Mouse (Mus musculus) kidney, adult 11 months (tissue): ENCODE measurements around the gene Cpeb3.
"Not testable (repeated sequence)": the region's sequence is repeated elsewhere in the genome, so short reads cannot be mapped to it uniquely, and the experiment has no call there.

ENCODE experiments used
- DNase-seq: peaks from one replicate; pipeline ENCODE4 v3.0.0; 2022

The Cpeb3 gene

DNA sequence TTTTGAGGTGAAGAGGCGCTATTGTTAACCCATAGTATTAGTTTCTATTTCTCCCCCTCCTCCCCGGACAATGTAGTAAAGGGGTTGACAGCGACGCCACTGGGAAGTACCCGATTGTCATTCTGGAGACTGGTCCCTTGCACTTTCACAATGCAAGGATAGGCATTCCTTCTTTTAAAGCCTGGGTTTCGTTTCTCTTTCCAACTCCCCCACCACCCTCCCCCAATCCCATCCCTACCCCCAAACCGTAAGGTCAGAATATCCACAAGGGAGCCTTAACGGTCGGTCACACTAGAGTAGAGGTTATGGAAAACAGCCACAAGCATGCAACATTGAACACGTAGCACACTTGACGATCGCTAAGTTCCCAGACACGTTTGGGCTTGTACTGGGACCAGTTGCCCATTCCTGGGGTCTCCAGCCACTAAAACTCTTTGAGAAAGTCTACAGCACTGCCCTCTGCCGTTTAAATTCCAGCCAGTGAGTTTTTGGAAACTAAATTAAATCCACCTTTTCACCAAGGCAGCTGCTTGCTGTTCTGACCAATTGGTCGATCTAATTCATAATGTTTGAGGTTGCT, at the start of gene Cpeb3:
TSS of gene Cpeb3 (minus strand) at position 426 of the 580 bp plus-strand sequence.
- peak; percentile 43 for DNase-seq

DNA sequence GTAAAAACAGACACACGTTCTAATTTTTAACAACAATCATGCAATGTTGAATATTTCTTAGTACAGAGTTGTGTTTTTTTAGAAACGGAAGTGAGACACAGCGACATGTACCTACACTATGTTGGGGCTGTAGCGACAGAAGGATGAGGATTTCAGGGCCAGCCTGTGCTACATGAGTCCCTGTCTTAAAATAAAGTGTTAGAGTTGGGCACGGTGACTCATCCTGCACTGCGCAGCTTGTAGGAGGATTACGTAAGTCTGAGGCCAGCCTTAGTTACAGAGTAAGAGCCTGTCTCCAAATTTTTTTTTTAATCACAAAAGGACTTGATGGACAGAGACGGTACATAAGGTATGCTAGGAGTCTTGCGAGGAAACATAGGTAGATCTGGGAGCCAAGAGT, 46.9 kb upstream of the Cpeb3 start:
- no peak for DNase-seq

DNA sequence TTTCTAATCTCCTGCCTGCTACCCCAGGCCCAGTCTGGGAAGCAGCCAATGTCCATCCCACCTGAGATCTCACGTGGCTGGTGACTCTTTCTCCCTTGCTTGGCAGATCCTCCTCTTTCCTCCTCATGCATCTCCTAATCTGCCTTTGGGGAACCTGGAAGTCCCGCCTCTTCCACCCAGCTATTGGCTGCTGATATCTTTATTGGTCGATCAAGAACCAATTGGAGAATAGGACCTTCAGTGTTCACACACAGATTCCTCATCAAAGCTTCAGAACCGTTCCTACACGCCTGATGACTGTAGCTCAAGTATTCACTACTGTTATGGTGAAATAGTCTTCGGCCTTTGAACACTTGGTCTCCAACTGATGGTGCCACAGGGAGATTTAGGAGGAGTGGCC, 43.7 kb upstream of the Cpeb3 start:
- DNase-seq = no peak

DNA sequence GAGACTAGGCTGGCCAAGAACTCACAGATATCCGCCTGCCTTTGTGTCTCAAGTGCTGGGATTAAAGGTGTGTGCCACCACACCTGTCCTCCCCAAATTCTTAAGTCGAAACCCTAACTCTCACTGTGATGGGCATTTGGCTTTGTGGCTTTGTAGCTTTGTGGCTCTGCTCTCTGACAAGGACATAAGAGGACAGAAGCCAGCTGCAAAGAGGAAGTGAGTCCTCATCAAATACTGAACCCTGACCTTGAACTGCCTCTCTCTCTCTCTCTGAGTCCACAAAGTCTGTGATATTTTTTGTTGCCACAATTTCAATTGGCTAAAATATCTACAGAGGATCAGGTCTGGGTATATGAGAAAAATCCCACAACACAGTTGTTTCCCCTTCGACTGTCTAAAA, 39.8 kb upstream of the Cpeb3 start:
- no peak for DNase-seq

DNA sequence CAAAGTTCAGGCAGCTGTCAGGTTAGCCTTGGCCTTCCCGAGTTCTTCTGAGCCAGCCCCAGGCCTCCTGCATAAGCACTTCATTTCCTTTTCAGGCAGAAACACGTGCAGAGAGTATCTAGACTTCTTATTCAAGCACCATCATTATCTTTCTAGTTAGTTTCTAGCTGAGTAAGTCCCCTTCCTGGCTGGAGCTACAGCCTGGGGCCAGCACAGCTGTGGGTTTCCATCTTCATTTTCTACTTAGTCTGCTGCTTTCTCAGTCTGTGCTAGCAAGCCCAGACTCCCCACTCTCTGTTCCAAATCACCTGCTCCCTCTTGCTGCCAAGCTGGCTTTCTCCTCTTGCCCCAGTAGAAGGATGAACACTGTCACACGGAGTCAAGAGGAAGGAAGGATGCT, 38.5 kb upstream of the Cpeb3 start:
- no peak for DNase-seq

DNA sequence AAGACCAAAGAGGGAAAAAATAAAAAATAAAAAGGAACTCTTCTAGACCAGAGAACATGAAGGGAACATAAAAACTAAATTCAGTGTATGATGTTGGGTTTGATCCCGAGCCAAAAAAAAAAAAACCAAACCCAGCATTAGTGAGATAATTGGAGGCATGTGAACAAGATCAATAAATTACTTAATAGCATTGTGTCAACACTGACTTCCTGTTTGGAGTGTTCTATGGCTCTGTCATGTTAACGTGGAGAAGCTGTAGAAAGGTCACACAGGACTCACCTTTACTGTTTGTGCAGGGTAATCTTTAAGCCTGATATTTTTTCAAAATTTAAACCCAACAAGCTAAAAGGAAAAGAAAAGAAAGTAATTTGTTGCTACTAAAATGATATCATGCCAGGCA, 34.3 kb upstream of the Cpeb3 start:
- no peak for DNase-seq

DNA sequence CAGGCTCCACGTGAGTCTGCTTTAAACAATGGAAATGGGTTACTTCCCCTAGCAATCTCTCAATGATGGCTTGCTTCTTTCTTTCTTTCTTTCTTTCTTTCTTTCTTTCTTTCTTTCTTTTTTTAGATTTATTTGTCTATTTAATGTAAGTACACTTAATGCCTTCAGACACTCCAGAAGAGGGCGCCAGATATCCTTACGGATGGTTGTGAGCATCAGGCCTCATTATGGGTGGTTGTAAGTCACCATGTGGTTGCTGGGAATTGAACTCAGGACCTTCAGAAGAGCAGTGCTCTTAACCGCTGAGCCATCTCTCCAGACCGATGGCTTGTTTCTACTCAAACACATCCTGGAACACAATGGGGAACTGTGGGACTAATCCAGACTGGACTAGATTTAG, 32.8 kb upstream of the Cpeb3 start:
- DNase-seq = no peak

DNA sequence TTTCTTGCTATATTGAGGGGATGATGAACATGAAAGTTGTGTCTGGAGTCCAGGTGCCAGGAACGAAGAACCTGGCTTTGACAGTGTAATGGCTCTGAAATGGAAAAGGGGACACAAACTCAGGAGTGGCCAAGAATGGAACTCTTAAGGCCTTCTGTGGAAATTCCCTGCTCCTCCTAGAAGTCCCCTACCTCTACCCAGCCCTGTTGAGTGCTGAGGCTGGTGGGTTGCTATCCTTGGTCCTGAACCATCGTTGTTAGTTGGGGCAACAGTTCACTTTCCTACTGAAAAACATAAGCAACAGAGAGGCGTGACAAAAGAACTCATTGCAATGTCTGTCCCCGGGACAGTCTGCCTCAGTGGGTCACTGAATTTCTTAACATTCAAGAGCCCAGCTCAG, 30.7 kb upstream of the Cpeb3 start:
- no peak for DNase-seq

DNA sequence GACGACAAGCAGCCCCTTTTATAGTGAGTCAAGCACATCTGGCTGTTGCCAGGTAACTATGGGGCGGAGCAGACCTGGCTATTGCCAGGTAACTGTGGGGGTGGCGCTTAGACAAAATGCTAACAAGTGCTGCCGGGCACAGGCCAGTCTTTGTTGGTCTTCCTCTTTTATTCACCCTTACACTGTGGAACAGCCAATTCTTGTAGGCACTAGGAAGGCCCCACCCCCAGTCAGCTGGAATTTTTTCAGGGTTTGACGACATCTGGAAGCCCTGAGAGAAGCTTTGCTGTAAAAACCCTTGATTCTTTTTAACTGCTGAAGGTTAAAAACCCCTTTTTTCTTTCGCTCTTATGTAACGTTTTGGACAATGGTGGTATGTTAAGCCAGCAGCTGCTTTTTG, 30.2 kb upstream of the Cpeb3 start:
- DNase-seq = no peak

DNA sequence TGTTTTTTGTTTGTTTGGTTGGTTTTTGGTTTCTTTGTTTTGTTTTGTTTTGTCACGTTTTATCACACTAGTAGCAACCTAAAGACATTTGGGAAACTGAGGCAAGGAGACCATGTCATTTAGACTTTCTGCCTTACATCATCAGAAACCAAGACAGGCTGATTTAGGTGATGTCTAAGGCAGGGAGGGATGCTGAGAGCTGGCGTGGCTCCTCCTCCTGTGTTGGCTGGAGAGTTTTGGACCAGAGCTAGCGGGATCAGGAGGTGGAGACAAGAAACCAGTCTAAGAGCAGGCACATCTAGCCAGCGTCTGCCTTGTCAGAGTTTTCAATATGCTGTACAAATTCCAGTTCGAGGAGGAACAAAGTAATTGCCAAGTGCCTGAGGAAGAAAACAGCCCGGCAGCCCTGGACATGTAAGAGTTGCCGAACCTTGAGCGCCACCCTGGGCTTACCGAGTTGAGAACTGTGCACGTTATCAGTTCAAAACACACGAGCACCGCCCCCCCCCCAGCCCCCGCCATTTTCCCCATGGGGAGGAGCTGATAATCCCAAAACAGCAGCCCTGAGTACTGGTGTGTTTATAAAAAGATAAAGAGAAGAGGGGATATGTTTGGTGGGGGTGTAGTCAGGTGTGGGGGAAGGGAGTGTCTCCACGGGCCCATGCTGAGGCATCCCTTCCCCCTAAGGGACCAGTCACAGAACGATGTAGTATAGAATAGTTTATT, 29.5 kb upstream of the Cpeb3 start:
- no peak for DNase-seq

DNA sequence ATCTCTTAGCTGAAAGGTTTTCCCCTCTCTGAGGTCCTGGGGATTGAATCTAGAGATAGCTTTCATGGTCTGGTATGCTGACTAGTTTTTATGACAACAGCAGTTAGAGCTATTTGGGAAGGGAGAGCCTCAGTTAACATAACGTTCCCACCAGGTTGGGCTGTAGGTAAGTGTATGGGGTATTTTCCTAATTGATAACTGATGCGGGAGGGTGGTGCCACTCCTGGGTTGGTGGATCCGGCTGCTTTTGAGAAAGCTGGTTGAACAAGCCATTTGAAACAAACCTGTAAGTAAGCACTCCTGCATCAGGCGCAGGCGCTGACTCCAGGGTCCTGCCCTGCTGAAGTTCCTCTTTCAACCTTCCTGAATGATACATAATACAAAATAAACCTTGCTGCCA, 28.9 kb upstream of the Cpeb3 start:
- no peak for DNase-seq

DNA sequence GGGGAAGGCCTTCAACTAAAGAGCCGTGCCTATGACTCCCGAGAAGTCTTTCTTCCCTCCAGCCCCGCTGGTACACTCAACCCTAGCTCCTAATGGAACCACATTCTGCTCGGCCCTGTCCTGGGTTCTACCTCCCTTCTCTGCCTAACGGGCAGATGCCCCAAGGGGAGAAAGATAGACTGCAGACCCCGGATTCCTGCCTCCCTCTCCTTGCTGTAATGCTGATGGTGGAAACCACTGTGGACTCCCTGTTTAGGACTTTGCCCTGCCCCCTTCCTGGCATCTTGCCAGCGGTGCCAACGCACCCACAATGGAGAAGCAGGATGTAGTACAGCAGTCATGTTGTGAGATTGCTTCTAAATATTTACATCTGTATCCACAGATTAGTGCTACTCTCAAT, 27.4 kb upstream of the Cpeb3 start:
- no peak for DNase-seq

DNA sequence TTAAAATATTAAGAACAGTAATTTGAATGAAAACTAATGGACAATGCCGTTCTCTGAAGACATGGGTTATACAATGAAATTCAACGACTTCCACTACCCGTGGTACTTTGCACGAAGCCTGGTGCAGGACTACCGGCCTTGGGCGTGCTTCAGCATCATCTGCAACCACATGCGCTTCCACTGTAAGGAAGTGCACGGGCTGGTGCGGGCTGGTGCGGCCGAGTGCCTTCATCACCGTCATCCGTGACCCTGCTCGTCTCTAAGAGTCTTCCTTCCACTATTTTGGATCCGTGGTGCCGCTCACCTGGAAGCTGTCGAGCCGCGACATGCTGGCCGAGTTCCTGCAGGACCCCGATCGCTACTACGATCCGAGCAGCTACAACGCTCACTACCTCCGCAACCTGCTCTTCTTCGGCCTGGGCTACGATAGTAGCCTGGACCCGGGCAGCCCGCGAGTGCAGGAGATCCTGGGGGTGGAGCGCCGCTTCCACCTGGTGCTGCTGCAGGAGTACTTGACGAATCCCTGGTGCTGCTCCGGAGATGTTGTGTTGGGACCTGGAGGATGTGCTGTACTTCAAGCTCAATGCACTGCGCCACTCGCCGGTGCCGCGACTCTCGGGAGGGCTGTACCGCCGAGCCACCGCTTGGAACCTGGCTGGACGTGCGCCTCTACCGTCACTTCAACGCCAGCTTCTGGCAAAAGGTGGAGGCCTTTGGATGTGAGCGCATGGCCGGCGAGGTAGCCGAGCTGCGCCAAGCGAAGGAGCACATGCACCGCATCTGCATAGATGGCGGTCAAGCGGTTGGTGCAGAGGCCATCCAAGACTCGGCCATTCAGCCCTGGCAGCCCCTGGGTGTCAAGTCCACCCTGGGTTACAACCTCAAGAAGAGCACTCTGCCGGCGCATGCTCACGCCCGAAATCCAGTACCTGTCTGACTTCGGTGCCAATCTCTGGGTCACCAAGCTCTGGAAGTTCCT, 25.4 kb upstream of the Cpeb3 start:
- no peak for DNase-seq

DNA sequence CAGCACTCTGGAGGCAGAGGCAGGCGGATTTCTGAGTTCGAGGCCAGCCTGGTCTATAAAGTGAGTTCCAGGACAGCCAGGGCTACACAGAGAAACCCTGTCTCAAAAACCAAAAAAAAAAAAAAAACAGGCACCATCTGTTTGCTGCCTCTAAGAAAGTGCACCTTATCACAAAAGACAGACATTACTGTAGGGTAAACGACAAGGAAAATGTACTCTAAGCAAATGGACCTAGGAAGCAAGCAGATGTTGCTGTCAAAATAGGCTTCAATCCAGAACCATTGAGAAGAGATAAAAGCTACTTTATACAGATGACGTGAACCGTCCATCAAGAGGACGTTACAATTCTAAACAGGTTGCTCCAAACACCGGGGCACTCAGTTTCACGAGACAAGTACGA, 24.2 kb upstream of the Cpeb3 start:
- DNase-seq = not testable (repeated sequence)

DNA sequence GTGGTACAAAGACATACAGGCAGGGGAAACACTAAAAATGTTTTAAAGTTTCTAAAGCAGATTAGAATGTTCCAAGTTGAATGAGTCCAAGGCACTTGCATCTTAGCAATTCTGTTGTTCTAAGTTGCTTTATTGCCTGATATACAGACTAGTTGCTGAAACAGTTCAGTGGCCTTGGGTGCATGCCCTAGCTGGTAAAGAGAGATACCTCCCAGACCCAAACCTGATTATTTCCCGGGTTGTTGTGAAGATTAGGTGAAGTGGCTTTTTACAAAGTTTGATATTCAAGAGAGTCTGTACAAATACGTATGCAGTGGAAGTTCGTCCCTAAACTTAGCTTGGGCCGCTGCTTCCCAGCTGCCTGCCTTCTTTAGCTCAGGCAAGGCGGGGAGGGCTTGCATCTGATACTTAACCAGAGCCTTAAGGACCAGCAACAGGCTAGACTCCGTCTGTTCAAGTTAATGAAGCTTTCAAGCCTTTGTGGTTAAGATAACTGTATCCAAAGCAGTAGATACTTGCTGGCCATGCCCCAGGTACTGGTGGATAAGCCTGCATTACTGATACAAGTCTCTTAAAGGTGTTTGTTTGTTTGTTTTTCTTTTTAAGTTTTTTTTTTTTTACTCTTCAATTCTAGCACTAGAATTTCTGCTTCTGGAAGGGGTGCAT, 16.9 kb upstream of the Cpeb3 start:
- no peak for DNase-seq

DNA sequence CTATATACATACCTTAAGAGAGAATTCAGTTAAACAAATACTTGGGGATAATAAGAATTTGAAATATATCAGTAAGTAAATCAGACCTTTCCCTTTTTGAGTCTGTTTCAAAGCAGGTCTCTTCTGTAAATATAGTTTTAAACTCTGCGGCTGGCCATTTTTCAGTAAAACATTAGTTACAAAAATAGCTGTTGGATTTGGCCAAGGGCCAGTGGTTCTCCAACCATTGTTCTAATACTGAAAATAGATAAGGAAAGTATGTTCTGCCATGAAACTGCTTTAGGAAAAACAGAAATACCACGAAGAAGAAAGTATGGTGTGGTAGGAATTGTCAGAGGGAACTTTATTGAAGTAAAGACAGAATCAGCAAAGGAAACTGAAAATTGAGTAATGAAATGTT, 6.3 kb upstream of the Cpeb3 start:
- DNase-seq = no peak

DNA sequence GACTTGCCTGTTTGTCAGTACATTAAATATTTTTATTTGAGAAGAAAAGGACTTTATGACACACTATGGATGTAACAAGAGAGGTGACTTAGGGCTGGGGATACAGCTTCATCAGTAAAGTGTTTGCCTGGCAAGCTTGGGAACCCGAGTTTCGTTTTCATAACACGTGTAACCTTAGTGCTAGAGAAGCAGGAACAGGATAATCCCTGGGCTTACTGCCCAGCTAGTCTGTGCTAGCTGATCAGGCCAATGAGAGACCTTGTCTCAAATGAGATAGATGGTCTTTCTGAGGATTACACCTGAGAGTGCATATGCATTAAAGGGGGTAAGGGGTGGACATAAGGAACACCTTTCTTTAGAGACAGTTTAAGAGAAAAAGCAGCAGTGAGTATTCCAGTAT, 3.0 kb upstream of the Cpeb3 start:
- no peak for DNase-seq

DNA sequence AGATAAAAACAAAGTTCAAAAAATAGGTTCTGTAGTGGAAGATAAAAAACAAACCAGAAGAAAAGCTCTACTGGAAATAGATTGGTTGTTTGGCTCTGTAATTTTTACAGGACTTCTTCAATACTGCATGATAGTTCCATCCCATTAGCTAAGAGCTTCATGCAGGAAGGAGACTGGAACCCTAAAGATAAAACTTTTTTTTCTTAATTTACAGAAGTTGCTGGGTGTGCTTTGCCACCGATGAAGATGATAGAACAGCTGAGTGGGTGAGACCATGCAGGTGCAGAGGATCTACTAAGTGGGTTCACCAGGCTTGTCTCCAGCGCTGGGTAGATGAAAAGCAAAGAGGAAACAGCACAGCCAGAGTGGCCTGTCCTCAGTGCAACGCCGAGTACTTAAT, 2.1 kb upstream of the Cpeb3 start:
- no peak for DNase-seq

DNA sequence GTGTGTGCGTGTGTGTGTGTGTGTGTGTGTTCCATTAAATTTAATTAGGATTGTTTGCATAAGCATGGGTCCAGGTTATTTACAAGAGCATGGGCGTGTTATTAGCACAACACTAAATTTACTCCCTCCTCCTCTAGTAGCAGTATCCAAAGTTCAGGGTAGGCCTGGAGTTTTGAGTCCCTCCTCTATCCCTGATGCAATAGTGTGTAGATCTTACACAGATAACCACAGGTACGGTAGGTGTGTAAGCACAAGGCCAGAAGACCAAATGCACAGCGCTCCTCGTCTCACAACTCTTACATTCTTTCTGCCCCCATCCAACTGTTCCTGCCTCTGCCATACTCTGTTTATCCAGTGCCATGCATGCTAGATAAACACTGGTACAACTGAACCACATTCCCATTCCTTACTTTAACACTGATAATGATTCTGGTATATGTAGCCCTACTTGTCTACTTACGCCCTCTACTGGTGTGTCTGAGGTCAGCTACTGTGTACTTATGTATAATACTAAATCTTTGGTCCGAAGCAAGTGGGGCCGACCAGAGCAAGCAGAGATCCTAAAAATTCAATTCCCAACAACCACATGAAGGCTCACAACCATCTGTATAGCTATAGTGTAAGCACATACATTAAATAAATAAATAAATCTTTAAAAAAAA, 1.2 kb upstream of the Cpeb3 start:
- DNase-seq = no peak

DNA sequence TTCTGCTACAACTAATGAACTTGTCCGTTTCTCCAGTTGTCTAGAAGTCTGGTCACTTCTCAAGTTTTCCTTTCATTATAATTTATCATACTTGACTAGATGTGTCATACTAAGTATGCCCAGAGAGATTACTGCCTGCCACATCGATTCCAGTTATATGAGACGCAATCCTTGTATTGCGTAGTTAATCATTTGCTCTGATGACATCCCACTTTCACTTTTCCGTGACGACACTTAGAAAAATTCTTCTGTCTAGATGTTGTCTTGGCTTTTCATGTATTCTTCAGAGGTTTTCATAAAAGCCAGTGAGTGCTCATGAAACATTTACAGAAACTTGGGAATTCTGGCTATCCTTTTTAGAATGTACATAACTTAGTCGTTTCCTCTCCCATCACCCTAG, 585 bp upstream of the Cpeb3 start:
- no peak for DNase-seq

DNA sequence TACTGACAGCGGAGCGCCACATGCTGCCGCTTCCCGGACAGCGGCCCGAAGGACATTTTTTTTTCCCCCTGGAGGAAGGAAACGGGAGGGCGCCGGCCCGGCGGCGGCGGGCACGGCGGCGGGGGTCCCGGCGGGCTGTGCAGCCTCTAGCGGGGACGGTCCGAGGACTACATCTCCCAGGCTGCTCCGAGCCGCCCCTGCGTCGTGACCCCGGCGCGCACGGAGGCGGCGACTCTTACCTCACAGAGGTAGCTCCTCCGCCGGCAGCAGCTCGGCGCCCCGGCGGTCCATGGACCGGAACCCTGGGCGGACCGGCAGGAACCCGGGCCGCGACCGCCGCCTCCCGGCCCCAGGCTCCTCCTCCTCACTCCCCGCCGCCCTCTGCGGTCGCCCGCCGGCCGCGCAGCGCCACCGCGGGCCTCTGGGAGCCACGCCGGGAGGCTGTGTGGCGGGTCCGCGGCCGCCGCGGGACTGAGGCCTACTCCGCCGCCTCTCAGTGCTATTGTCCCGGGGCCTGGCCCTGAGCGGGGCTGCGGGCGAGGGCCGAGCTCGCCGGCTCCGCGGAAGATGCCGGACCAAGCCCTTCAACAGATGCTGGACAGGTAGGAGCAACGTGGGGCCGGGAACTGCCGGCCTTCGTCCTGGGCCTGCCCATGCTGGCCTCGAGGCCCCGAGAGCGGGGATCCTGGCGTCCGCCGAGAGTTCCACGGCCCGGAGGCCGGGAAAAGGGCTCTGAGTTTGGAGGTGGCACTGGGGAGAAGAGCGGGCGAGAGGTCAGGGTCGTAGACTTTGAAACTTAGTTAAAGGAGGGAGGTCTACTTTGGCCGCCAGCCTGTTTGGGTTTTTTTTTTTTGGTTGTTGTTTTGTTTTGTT, 862 bp downstream of the Cpeb3 start, which contains the start of gene March5:
TSS of gene March5 (plus strand) at position 241 of the 873 bp plus-strand sequence.
- peak; percentile 92 for DNase-seq
